Mouse (Mus musculus) hindbrain, embryonic 13.5 days (tissue): ENCODE results near the gene Dlgap4. TPM values are rescaled to one million over a fixed set of nuclear protein-coding genes. Genes with fewer than 3 reads are reported as not detected.
A peak's percentile ranks its signal among the peaks of the same experiment; 100 is the strongest.

Source experiments
- ATAC-seq: fragments of 200-750 bp; cut with Nextera tagmentation; 2 replicates; pipeline ENCODE4 v1.8.0; 2017; ENCODE audit warnings: moderate TSS enrichment; ENCODE audit not compliant: low FRiP score
- H3K27ac ChIP-seq: fragments of 300-500 bp; sonication (generic); 2 replicates; pipeline ENCODE4 v1.5.1; 2015; ENCODE audit warnings: inconsistent platforms, mild to moderate bottlenecking, moderate library complexity
- H3K27me3 ChIP-seq: fragments of 300-500 bp; sonication (generic); 2 replicates; pipeline ENCODE4 v1.6.1; 2015; ENCODE audit warnings: mild to moderate bottlenecking, inconsistent platforms
- H3K36me3 ChIP-seq: fragments of 300-500 bp; sonication (generic); 2 replicates; pipeline ENCODE4 v1.6.1; 2015; ENCODE audit warnings: mild to moderate bottlenecking, inconsistent platforms
- H3K4me1 ChIP-seq: fragments of 300-500 bp; sonication (generic); replicated peaks from 2 replicates; pipeline ENCODE4 v1.6.1; 2015; ENCODE audit warnings: inconsistent platforms
- H3K4me2 ChIP-seq: fragments of 300-500 bp; sonication (generic); 2 replicates; pipeline ENCODE4 v1.6.1; 2015; ENCODE audit warnings: inconsistent platforms, mild to moderate bottlenecking, moderate library complexity
- H3K4me3 ChIP-seq: fragments of 300-500 bp; sonication (generic); 2 replicates; pipeline ENCODE4 v1.5.1; 2015; ENCODE audit warnings: mild to moderate bottlenecking, inconsistent platforms
- H3K9ac ChIP-seq: fragments of 300-500 bp; sonication (generic); 2 replicates; pipeline ENCODE4 v1.6.1; 2015; ENCODE audit warnings: mild to moderate bottlenecking, inconsistent platforms
- H3K9me3 ChIP-seq: fragments of 300-500 bp; sonication (generic); 2 replicates; pipeline ENCODE4 v1.6.1; 2016; ENCODE audit warnings: inconsistent platforms
- WGBS: fragments of 180-500 bp; shearing (Covaris S2); methylation state at CpG from one replicate; pipeline ENCODE4 v1.1.7; 2015; 5-methylcytosine and 5-hydroxymethylcytosine counted together
- polyA plus RNA-seq: library from polyadenylated mRNA; unstranded; fragments of >200 nt; fragmentation: Nextera tagmentation; extraction: Ambion mirVana; gene quantifications from 2 replicates; pipeline ENCODE4 v1.2.1, GENCODE M21; 2015

Dlgap4 gene
- polyA plus RNA-seq, 1 experiment from 2014 or later, result 232 TPM

DNA sequence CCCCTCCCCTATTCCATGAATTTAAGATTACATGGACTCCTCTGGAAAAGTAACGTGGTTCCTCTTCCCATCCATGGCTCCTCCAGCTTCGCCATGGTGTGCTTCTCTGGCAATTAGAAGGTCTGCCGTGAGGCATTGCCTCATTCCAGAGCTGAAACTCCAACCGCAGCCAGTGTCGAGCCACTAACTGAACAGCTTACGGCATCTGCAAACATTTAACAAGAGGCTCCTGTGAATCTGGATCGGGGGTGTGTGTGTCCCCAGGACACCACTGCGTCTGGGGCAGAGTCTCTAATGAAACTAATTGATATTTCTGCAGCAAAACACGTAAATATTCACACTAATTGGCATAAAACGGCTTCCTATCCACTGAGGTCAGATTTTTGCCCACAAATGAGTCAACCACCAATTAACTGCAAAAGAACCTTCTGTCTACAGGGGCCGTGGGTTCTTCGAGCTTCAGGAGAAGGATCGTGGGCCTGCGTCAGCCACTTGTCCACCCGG lies 18.5 kb upstream of the Dlgap4 start:
- Histone ChIP-seq H3K27ac (no peak overlapping the region), H3K9me3 (no peaks in the 10 kb centered on the region), H3K27me3 (no peaks in the 10 kb centered on the region), H3K9ac (no peak overlapping the region), H3K36me3 (no peaks in the 10 kb centered on the region), H3K4me2 (no peak overlapping the region), H3K4me3 (no peak overlapping the region), H3K4me1 (no peaks in the 10 kb centered on the region)
- no peak for ATAC-seq
- 77% methylated on average over 15 of the region's 15 CpGs for WGBS

DNA sequence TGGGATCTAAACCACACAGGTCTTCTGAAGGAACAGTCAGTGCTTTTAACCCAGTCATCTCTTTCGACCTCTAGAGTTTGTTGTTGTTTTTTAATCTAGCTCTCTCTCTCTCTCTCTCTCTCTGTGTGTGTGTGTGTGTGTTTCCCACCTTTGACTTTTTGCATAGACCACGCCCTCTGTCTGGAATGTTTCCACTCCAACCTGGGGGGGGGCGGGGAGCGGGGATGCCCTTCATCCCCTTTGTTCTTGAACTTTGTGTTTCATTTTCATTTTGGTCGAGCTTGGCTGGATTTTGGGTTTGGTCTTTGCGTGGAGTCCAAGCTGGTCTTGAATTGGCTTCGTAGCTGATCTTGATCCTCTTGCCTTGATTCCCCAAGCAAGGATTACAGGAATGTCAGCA lies 10.9 kb upstream of the Dlgap4 start:
- Histone ChIP-seq H3K4me2 (no peak overlapping the region), H3K27me3 (no peaks in the 10 kb centered on the region), H3K4me1 (no peaks in the 10 kb centered on the region), H3K9ac (no peak overlapping the region), H3K27ac (no peak overlapping the region), H3K4me3 (no peak overlapping the region), H3K36me3 (no peaks in the 10 kb centered on the region), H3K9me3 (no peaks in the 10 kb centered on the region)
- 89% methylated on average over 7 of the region's 7 CpGs for WGBS
- ATAC-seq, result no peak

DNA sequence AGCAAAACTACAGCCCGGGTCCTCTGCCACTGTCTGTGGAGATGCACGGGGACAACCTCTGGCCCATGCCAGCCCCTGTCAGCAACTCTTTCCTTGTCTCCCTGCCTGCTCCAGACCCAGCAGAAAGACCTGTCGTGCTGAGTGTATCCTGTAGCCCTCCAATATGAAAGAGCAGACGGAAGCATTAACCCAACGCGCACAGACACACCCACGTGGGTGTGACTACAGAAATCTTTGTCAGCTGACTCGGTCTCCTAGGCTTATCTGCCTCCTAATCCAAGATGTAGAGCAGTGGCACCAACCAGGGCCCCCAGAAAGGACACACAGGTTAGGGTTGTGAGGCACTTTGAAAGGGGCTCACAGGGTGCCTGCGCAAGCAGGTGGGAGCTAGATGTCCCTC lies 9.8 kb upstream of the Dlgap4 start:
- no peaks in the 10 kb centered on the region for H3K4me1 ChIP-seq
- H3K4me2 ChIP-seq, result no peak overlapping the region
- no peak for ATAC-seq
- H3K36me3 ChIP-seq, result no peaks in the 10 kb centered on the region
- H3K9ac ChIP-seq, result no peak overlapping the region
- H3K27me3 ChIP-seq, result 0 out of 2 replicates have a peak, but pooled peaks cover 5% of the 10 kb centered on the region
- H3K27ac ChIP-seq, result no peak overlapping the region
- no peaks in the 10 kb centered on the region for H3K9me3 ChIP-seq
- H3K4me3 ChIP-seq, result no peak overlapping the region
- WGBS, result 88% methylated on average over 9 of the region's 9 CpGs

DNA sequence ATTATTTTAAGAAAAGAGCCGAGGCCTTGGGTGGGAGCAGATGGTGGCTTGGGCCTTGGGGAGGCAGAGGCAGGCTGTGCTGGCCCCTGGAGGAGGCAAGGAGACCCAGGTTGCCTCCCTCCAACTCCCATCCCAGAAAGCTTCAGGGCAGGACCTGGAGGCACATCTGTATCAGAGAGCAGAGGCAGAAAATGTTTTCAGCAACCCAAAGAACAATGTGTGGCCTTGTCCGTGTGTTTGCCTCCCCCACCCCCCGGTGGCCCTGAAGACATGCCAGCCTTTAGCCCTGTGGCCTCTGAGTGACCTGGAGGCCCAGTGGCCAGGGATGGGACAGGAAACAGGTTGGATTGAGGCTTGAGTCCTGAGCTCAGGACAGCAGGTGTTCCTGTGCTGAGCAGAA lies 8.4 kb upstream of the Dlgap4 start:
- Histone ChIP-seq H3K4me3 (no peak overlapping the region), H3K27ac (no peak overlapping the region), H3K4me2 (no peak overlapping the region), H3K4me1 (no peaks in the 10 kb centered on the region), H3K27me3 (peaks cover 17% of the 10 kb centered on the region; the same call in 1 of the 2 replicates), H3K36me3 (no peaks in the 10 kb centered on the region), H3K9ac (no peak overlapping the region), H3K9me3 (no peaks in the 10 kb centered on the region)
- ATAC-seq, result no peak
- 69% methylated on average over 3 of the region's 3 CpGs for WGBS

DNA sequence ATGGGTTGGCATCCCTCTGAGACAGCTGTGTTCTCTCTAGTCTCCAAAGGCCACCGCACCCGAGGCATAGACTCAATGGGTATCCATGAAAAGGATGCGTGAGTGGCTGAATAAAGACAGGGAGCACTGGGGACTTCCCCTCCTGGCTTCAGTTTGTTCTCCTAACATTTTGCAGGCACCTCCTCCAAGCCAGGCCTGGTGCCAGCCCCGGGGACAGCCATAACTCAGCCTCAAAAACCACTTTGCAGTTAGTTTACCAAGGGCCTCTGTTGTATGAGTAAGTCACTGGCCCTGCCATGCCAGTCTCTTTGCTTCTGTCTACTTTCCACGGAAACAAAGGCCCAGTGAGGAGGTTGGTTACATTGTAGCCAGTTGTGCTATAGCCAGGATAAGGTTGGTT lies 7.5 kb upstream of the Dlgap4 start:
- Histone ChIP-seq H3K9me3 (no peaks in the 10 kb centered on the region), H3K4me2 (no peak overlapping the region), H3K27me3 (peaks cover 22% of the 10 kb centered on the region; the same call in 1 of the 2 replicates), H3K4me1 (no peaks in the 10 kb centered on the region), H3K36me3 (no peaks in the 10 kb centered on the region), H3K9ac (no peak overlapping the region), H3K4me3 (no peak overlapping the region), H3K27ac (no peak overlapping the region)
- no peak for ATAC-seq
- 78% methylated on average over 5 of the region's 5 CpGs for WGBS

DNA sequence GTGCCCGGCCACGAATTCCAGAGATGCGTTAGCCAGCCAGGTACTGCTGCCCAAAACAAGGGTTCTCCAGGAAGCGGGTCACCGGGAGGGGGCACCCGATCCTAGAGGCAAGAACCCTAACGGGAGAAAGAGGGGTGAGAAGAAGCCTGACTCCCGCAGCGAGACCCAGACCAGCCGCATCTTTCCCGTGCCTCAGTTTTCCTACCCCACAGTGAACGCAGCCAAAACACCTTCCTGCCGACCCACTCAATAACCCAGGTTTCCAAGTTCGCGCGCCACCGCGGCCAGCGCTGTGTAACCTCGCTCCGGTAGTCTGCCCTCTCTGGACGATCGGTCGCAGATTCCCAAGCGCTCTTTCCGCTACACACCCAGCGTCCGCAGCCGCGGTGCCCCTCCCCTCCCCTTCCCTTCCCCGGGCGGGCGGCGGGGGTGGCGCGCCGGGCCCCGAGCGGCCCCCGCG lies 394 bp upstream of the Dlgap4 start:
- peak; percentile 50; the same call in 1 of the 2 replicates for ATAC-seq
- Histone ChIP-seq H3K36me3 (no peaks in the 10 kb centered on the region), H3K27ac (peak overlapping the region; percentile 77), H3K9me3 (no peaks in the 10 kb centered on the region), H3K27me3 (peaks cover 72% of the 10 kb centered on the region), H3K4me2 (peak overlapping the region; percentile 83), H3K4me1 (peaks cover 36% of the 10 kb centered on the region), H3K9ac (peak overlapping the region; percentile 92), H3K4me3 (peak overlapping the region; percentile 86)
- 1% methylated on average over 31 of the region's 41 CpGs for WGBS

DNA sequence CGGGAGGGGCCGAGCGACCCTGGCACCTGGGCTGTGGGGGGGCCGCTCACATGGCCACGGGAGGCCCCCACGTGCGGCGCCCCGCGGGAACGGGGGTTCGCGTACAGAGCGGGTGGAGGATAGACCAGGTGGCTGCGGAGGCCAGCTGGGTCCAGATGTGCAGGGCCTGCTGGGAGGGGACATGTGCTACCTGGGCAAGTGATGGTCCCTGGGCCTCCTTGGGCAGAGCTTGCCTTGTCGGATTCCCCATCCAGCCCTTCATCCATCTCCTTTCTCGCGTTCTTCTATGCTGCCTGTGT lies 702 bp downstream of the Dlgap4 start:
- Histone ChIP-seq H3K4me2 (peak overlapping the region; percentile 83), H3K9ac (peak overlapping the region; percentile 92), H3K4me3 (peak overlapping the region; percentile 86), H3K9me3 (no peaks in the 10 kb centered on the region), H3K27me3 (peaks cover 77% of the 10 kb centered on the region), H3K36me3 (no peaks in the 10 kb centered on the region), H3K4me1 (peaks cover 36% of the 10 kb centered on the region), H3K27ac (peak overlapping the region; percentile 77)
- peak; percentile 52 for ATAC-seq
- 0% methylated on average over 18 of the region's 18 CpGs for WGBS

DNA sequence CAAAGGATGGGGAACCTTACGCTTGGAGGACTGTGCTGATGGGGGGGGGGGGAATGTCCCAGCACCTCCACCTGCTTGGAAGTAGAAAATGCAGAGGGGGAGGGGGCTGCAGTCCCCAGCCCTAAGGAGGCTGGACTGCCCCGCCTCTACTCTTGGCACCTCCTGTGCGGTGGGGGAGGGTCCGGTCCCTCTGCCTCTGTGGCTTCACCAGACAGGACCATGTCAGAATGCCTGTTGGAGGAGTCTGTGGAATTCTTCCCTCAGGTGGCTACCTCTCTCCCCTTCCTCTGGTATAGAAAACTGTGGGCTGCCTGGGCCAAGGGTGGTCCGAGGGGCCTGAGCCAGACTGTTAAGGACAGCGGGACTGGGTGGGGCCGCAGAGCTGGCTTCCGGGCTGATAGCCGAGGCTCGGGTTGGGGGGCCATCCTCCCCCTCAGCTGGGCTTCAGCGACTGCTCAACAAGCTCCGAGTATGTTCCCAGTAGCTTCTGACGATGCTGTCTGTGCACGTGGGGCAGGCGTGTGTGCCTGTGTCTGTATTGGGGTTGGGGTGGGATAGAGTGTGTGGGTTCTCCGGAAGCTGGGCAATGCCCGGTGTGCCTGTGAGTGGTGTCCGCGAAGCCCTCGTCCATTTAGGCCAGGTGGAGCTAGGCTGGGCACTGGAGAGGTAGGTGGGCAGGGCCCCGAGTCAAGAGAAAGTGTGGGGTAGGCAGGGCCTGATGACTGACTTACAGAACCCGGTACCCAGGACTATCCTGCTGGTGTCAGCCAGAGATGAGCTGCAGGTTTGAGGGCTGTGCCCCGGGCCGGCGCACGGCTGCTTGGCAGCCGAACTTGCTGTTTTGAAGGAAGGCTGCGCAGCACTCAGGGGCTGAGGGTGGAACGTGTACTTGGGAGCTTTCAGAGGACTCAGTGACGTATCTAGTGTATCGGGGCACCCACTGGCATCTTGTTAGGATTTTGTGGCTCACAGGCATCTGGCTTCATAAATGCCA lies 1.5 kb downstream of the Dlgap4 start:
- Histone ChIP-seq H3K4me1 (peaks cover 39% of the 10 kb centered on the region), H3K4me2 (peak overlapping the region; percentile 83), H3K9me3 (no peaks in the 10 kb centered on the region), H3K27ac (no peak overlapping the region), H3K4me3 (peak overlapping the region; percentile 86), H3K27me3 (peaks cover 74% of the 10 kb centered on the region), H3K36me3 (no peaks in the 10 kb centered on the region), H3K9ac (peak overlapping the region; percentile 92)
- WGBS, result 7% methylated on average over 31 of the region's 31 CpGs
- peak; percentile 43 for ATAC-seq

DNA sequence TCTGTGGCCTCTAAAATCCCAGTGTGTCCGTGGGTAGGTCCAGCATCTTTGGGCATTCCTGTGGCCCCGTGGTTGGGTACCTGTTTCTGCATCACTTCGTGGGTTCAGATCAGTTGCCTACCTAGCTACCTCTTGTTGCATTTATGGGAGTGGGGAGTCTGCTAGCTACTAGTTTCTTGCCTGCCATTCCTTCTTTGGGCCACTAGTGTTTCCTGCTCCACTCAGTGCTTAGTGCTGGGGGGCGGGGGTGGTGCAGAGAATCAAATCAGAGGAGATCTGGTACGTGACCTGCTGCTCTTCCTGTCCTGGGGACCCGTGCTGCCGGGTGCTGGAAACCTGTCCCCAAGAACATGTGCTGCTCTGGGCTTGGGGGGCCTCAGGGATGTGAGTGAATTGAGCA lies 3.0 kb downstream of the Dlgap4 start:
- Histone ChIP-seq H3K36me3 (no peaks in the 10 kb centered on the region), H3K4me3 (no peak overlapping the region), H3K27ac (no peak overlapping the region), H3K4me1 (peaks cover 42% of the 10 kb centered on the region), H3K4me2 (no peak overlapping the region), H3K9ac (no peak overlapping the region), H3K9me3 (no peaks in the 10 kb centered on the region), H3K27me3 (peaks cover 64% of the 10 kb centered on the region)
- 80% methylated on average over 7 of the region's 7 CpGs for WGBS
- ATAC-seq, result no peak

DNA sequence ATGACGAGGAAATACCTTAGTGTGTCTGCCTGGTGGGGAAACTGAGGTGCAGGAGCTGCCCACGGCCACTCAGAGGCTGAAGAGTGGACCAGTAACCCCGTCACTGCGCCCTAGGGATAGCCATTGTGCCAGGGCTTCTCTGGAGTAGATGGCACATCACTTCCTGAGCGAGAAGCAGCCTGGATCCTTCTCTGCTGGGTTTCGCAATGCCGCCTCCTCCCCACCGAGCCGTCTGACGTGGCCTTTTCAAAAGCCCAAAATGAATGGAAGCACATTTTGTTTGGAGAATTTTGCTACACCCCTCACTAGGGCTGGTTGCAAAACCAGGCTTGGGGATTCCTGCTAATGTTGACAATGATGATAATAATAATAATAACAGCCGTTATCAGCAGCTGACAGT lies 4.0 kb downstream of the Dlgap4 start:
- Histone ChIP-seq H3K27ac (no peak overlapping the region), H3K36me3 (no peaks in the 10 kb centered on the region), H3K4me3 (no peak overlapping the region), H3K9ac (no peak overlapping the region), H3K4me1 (peaks cover 44% of the 10 kb centered on the region), H3K9me3 (no peaks in the 10 kb centered on the region), H3K4me2 (no peak overlapping the region), H3K27me3 (peaks cover 54% of the 10 kb centered on the region)
- ATAC-seq, result no peak
- 27% methylated on average over 11 of the region's 11 CpGs for WGBS

DNA sequence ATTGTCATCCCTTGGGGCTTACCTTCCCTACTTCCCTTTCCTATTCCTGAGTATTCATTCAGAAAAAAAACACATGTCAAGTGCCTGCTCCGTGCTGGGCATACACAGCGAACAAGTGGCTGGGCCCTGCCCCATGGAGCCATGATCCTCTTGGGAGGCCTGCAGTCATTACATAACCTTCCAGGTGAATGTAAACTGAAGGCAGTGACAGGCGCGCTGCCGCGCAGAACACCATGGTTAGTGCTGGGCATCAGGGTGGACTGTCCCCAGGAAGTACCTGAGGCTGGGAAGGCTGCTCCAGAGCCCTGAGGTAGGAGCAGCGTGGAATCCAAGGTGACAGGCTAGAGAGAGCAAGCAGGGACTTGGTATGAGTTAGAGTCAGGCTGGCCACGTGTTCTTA lies 7.4 kb downstream of the Dlgap4 start:
- no peak for ATAC-seq
- 89% methylated on average over 8 of the region's 8 CpGs for WGBS
- Histone ChIP-seq H3K9me3 (no peaks in the 10 kb centered on the region), H3K4me2 (no peak overlapping the region), H3K4me3 (no peak overlapping the region), H3K27me3 (peaks cover 33% of the 10 kb centered on the region), H3K4me1 (peaks cover 20% of the 10 kb centered on the region), H3K9ac (no peak overlapping the region), H3K36me3 (no peaks in the 10 kb centered on the region), H3K27ac (no peak overlapping the region)

DNA sequence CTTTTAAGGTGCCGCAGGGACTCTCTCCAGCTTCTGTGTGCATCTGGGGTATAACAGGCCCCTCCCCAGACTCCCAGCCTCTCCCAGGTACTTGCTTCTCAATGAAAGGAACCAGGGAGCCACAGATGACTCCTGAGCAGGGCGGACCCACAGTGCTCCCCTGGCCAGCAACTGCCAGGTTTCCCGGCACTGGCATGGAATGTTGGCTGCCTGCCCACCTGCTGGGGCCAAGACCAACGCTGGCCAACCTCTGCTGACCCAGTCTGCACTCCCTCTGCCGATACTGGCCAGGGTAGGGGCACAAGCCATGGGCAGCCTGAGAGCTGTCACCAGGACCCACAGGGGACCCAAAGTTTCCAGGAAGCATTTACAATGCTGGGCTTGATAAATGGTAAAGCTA lies 7.9 kb downstream of the Dlgap4 start:
- ATAC-seq, result no peak
- WGBS, result 44% methylated on average over 5 of the region's 5 CpGs
- Histone ChIP-seq H3K27me3 (peaks cover 27% of the 10 kb centered on the region), H3K36me3 (no peaks in the 10 kb centered on the region), H3K9ac (no peak overlapping the region), H3K9me3 (no peaks in the 10 kb centered on the region), H3K4me3 (no peak overlapping the region), H3K4me2 (no peak overlapping the region), H3K4me1 (peaks cover 17% of the 10 kb centered on the region), H3K27ac (no peak overlapping the region)

DNA sequence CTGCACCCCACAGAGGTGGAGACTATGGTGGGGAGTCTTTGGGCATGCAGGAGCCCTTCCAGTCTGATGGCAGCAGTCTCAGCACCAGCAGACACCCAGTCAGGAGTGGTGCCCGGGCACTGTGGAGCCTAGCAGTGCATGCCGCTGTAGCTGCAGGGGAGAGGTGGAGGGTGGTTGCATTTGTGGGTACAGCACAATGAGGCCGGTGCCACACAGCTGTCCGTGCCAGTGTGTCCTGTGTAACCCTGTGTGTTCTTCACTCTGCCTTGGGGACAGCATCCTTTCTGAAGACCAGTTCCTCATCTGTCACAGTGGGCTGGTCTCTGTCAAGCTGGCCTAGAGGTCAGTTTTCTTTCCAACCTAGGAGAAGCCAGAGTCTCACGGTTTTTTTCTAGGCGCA lies 8.7 kb downstream of the Dlgap4 start:
- Histone ChIP-seq H3K9ac (no peak overlapping the region), H3K27me3 (peaks cover 19% of the 10 kb centered on the region), H3K4me2 (no peak overlapping the region), H3K4me3 (no peak overlapping the region), H3K27ac (no peak overlapping the region), H3K4me1 (peaks cover 12% of the 10 kb centered on the region), H3K9me3 (no peaks in the 10 kb centered on the region), H3K36me3 (no peaks in the 10 kb centered on the region)
- WGBS, result 91% methylated on average over 6 of the region's 6 CpGs
- no peak for ATAC-seq
